Mouse (Mus musculus): ENCODE measurements around the gene Dtx4.

The Dtx4 gene

GRCm38 (mm10) chr19:12471866-12472265 is 29.4 kb downstream of the Dtx4 start:
- in situ Hi-C loops (cut with MboI) = no loop called here

- in situ Hi-C loops (cut with MboI) = loop anchor here (10.0 kb wide), 1 partner anchor 337 kb away; no protein-coding TSS in a partner anchor
Measured at GRCm38 (mm10) chr19:12467436-12467835, 33.8 kb downstream of the Dtx4 start.

GRCm38 (mm10) chr19:12466204-12466603 is 35.0 kb downstream of the Dtx4 start:
- in situ Hi-C loops (cut with MboI) = loop anchor here (10.0 kb wide), 1 partner anchor 339 kb away; no protein-coding TSS in a partner anchor

- in situ Hi-C loops (cut with MboI) = loop anchor here (10.0 kb wide), 1 partner anchor 339 kb away; no protein-coding TSS in a partner anchor
Measured at GRCm38 (mm10) chr19:12465530-12466144, 35.6 kb downstream of the Dtx4 start.

- in situ Hi-C loops (cut with MboI) = loop anchor here (10.0 kb wide), 1 partner anchor 340 kb away; no protein-coding TSS in a partner anchor
Measured at GRCm38 (mm10) chr19:12464674-12465073, 36.6 kb downstream of the Dtx4 start.

GRCm38 (mm10) chr19:12464127-12464526 is 37.1 kb downstream of the Dtx4 start:
- in situ Hi-C loops (cut with MboI) = loop anchor here (10.0 kb wide), 1 partner anchor 341 kb away; no protein-coding TSS in a partner anchor

- in situ Hi-C loops (cut with MboI) = loop anchor here (10.0 kb wide), 1 partner anchor 341 kb away; no protein-coding TSS in a partner anchor
Measured at GRCm38 (mm10) chr19:12463722-12464035, 37.6 kb downstream of the Dtx4 start.

GRCm38 (mm10) chr19:12462851-12463721 is 38.2 kb downstream of the Dtx4 start:
- in situ Hi-C loops (cut with MboI) = loop anchor here (10.0 kb wide), 1 partner anchor 342 kb away; no protein-coding TSS in a partner anchor

- in situ Hi-C loops (cut with MboI) = loop anchor here (10.0 kb wide), 1 partner anchor 344 kb away; no protein-coding TSS in a partner anchor
Measured at GRCm38 (mm10) chr19:12460282-12461249, 40.7 kb downstream of the Dtx4 start, which contains the start of gene Mpeg1. TSS of gene Mpeg1 (plus strand) at chr19:12460779.

- in situ Hi-C loops (cut with MboI) = loop anchor here (5.0 kb wide), 1 partner anchor 43 kb away; the partner anchor contains the start of gene Dtx4
Measured at GRCm38 (mm10) chr19:12459516-12459915, 41.7 kb downstream of the Dtx4 start.

GRCm38 (mm10) chr19:12457401-12458066 is 43.7 kb downstream of the Dtx4 start:
- in situ Hi-C loops (cut with MboI) = loop anchor here (5.0 kb wide), 1 partner anchor 45 kb away; the partner anchor contains the start of gene Dtx4

- in situ Hi-C loops (cut with MboI) = loop anchor here (25.0 kb wide), 1 partner anchor 433 kb away; no protein-coding TSS in a partner anchor
Measured at GRCm38 (mm10) chr19:12445014-12445413, 56.2 kb downstream of the Dtx4 start.

- in situ Hi-C loops (cut with MboI) = loop anchor here (25.0 kb wide), 1 partner anchor 430 kb away; no protein-coding TSS in a partner anchor
Measured at GRCm38 (mm10) chr19:12442560-12442959, 58.7 kb downstream of the Dtx4 start.

- in situ Hi-C loops (cut with MboI) = loop anchor here (25.0 kb wide), 1 partner anchor 428 kb away; no protein-coding TSS in a partner anchor
Measured at GRCm38 (mm10) chr19:12440103-12440725, 61.0 kb downstream of the Dtx4 start.

GRCm38 (mm10) chr19:12439581-12439980 is 61.7 kb downstream of the Dtx4 start:
- in situ Hi-C loops (cut with MboI) = loop anchor here (10.0 to 25.0 kb wide), 3 partner anchors 135 to 427 kb away; partner anchors contain the start of genes Lpxn and Zfp91

- in situ Hi-C loops (cut with MboI) = loop anchor here (10.0 to 25.0 kb wide), 3 partner anchors 139 to 424 kb away; partner anchors contain the start of genes Lpxn and Zfp91
Measured at GRCm38 (mm10) chr19:12435750-12436524, 65.3 kb downstream of the Dtx4 start.

- in situ Hi-C loops (cut with MboI) = loop anchor here (10.0 to 25.0 kb wide), 3 partner anchors 140 to 423 kb away; partner anchors contain the start of genes Lpxn and Zfp91
Measured at GRCm38 (mm10) chr19:12435011-12435416, 66.2 kb downstream of the Dtx4 start.

GRCm38 (mm10) chr19:12433033-12433432 is 68.2 kb downstream of the Dtx4 start:
- in situ Hi-C loops (cut with MboI) = loop anchor here (5.0 to 25.0 kb wide), 4 partner anchors 69 to 421 kb away; partner anchors contain the start of genes Dtx4, Lpxn and Zfp91

GRCm38 (mm10) chr19:12427605-12428004 is 73.6 kb downstream of the Dtx4 start, which contains the start of gene Pfpl:
TSS of gene Pfpl (plus strand) at chr19:12427905.
- in situ Hi-C loops (cut with MboI) = loop anchor here (25.0 kb wide), 1 partner anchor 415 kb away; no protein-coding TSS in a partner anchor
